Mouse (Mus musculus): Measurements from ENCODE around the gene Phf12.
A peak's percentile ranks its signal among the peaks of the same experiment; 100 is the strongest.
"Not testable (repeated sequence)": the region's sequence is repeated elsewhere in the genome, so short reads cannot be mapped to it uniquely, and the experiment has no call there.

Phf12 gene

GRCm38 (mm10) chr11:78031947-78032808, 49.6 kb downstream of the Phf12 start, which contains the start of gene Dhrs13:
TSS of gene Dhrs13 (plus strand) at chr11:78032280.
- peak; percentile 97 for DNase-seq (ENCODE audit: low read depth, low spot score)

- DNase-seq (ENCODE audit: low read depth, low spot score), result peak; percentile 49
Observed at GRCm38 (mm10) chr11:78032809-78033195, 50.2 kb downstream of the Phf12 start.

- DNase-seq (ENCODE audit: low read depth, low spot score), result no peak
Observed at GRCm38 (mm10) chr11:78033931-78034617, 51.5 kb downstream of the Phf12 start.

GRCm38 (mm10) chr11:78036791-78037190, 54.2 kb downstream of the Phf12 start:
- no peak for DNase-seq (ENCODE audit: low read depth, low spot score)

- no peak for DNase-seq (ENCODE audit: low read depth, low spot score)
Observed at GRCm38 (mm10) chr11:78037831-78038752, 55.5 kb downstream of the Phf12 start, which contains the start of gene Flot2. TSS of gene Flot2 (plus strand) at chr11:78037931.

- DNase-seq (ENCODE audit: low read depth, low spot score), result peak; percentile 62
Observed at GRCm38 (mm10) chr11:78040878-78041277, 58.3 kb downstream of the Phf12 start.

- peak; percentile 57 for DNase-seq (ENCODE audit: low read depth, low spot score)
Observed at GRCm38 (mm10) chr11:78042290-78042870, 59.8 kb downstream of the Phf12 start.

- no peak for DNase-seq (ENCODE audit: low read depth, low spot score)
Observed at GRCm38 (mm10) chr11:78044758-78045251, 62.3 kb downstream of the Phf12 start.

GRCm38 (mm10) chr11:78048637-78049036, 66.1 kb downstream of the Phf12 start:
- not testable (repeated sequence) for DNase-seq (ENCODE audit: low read depth, low spot score)

- no peak for DNase-seq (ENCODE audit: low read depth, low spot score)
Observed at GRCm38 (mm10) chr11:78053078-78053477, 70.5 kb downstream of the Phf12 start.

- DNase-seq (ENCODE audit: low read depth, low spot score), result no peak
Observed at GRCm38 (mm10) chr11:78056946-78057345, 74.4 kb downstream of the Phf12 start.

- DNase-seq (ENCODE audit: low read depth, low spot score), result peak; percentile 62
Observed at GRCm38 (mm10) chr11:78059833-78060757, 77.5 kb downstream of the Phf12 start.

GRCm38 (mm10) chr11:78062563-78062962, 80.0 kb downstream of the Phf12 start:
- DNase-seq (ENCODE audit: low read depth, low spot score), result no peak

- no peak for DNase-seq (ENCODE audit: low read depth, low spot score)
Observed at GRCm38 (mm10) chr11:78065906-78066305, 83.4 kb downstream of the Phf12 start.

- DNase-seq (ENCODE audit: low read depth, low spot score), result no peak
Observed at GRCm38 (mm10) chr11:78066641-78067040, 84.1 kb downstream of the Phf12 start.

GRCm38 (mm10) chr11:78067566-78067965, 85.0 kb downstream of the Phf12 start:
- no peak for DNase-seq (ENCODE audit: low read depth, low spot score)

- DNase-seq (ENCODE audit: low read depth, low spot score), result no peak
Observed at GRCm38 (mm10) chr11:78069130-78069529, 86.6 kb downstream of the Phf12 start.

GRCm38 (mm10) chr11:78069646-78070045, 87.1 kb downstream of the Phf12 start:
- DNase-seq (ENCODE audit: low read depth, low spot score), result no peak

- no peak for DNase-seq (ENCODE audit: low read depth, low spot score)
Observed at GRCm38 (mm10) chr11:78071938-78072337, 89.4 kb downstream of the Phf12 start.
